8 mouse cellular contexts compared by ENCODE assay signal in the genomic region with DNA sequence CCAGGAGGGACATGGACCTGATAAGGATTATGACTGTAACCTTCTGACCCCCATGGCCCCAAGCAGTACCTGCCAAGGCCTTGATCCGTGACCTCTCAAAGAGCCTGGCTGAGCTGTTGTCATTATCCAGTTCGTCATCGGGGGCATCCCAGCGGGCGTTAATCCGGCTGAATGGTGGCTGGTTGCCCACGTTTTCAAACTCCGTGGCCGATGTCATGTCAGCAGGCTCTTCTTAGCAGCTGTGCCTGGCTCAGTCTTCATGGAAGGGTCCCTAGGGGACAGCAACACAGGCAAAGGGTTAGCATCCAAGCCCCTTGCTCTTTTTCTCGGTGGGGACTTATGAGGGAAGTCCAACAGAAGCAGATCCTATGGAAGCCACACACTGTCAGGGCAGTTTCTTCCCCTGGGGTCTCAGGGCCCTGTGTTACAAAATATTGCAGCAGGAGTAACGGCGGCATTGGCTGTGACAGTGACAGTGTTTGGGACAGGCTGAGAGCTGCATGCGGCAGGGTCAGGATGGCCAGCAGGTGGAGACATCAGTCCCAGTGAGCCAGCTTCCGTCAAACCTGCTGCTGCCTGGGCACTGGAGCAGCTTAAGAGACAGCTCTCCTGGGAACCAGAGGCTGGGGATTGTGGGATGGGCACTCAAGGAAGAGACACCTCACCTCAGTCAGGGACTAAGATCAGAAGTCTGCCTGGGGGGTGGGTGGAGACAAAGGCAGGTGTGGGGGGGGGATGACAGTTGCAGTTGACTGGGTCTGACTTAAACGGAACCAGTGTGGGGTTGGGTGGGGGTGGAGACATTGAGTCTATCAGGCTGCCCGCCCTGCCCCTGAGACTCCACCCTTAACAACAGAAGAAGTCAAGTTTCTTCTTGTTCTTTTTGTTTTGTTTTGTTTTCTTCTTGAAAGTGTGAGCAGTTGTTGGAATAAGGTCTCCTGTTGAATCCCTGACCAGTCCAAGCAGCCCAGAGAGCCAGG.
DNase-seq lines count a peak whose midpoint lies in the region; ATAC-seq and TF ChIP-seq lines count a peak whose summit lies in the region.

No protein-coding gene starts in this region.

- H3K36me3 ChIP-seq in limb, embryonic 11.5 days (ENCODE audit: control insufficient read depth, insufficient read depth, low read length) = no peaks in the 10 kb centered on the region
- H3K36me3 ChIP-seq in midbrain, embryonic 14.5 days (ENCODE audit: control insufficient read depth, insufficient read depth, low read length) = no peaks in the 10 kb centered on the region
- H3K36me3 ChIP-seq in spleen, adult 2 months (ENCODE audit: control insufficient read depth, insufficient read depth, low read length) = no peaks in the 10 kb centered on the region

- no peak for TF ChIP-seq POLR2A in cortical plate, adult 2 months (IDR thresholded peaks at IDR 0.05; ENCODE audit: extremely low read depth, insufficient read depth, low read length)
- TF ChIP-seq POLR2A in spleen, adult 2 months (IDR thresholded peaks at IDR 0.05; ENCODE audit: low read depth, low read length) = no peak

- no peak overlapping the region for H3K27ac ChIP-seq in cortical plate, adult 2 months (ENCODE audit: insufficient read depth, low read length)
- no peak overlapping the region for H3K27ac ChIP-seq in limb, embryonic 11.5 days (replicated peaks; ENCODE audit: low read depth, low read length)
- no peak overlapping the region for H3K27ac ChIP-seq in midbrain, embryonic 14.5 days (replicated peaks; ENCODE audit: low read depth, low read length)
- no peak overlapping the region for H3K27ac ChIP-seq in spleen, adult 2 months (ENCODE audit: insufficient read depth, low read length)

- peak; percentile 68 for TF ChIP-seq CTCF in cortical plate, adult 2 months (IDR thresholded peaks at IDR 0.05; ENCODE audit: extremely low read depth, insufficient read depth, low read length)
- peak; percentile 82; the same call in 1 of the 2 replicates for TF ChIP-seq CTCF in spleen, adult 2 months (IDR thresholded peaks at IDR 0.05; ENCODE audit: extremely low read depth, insufficient read depth, insufficient read length, insufficient replicate concordance)

- 66% methylated on average over 16 of the region's 16 CpGs for WGBS in limb, embryonic 11.5 days
- 24% methylated on average over 16 of the region's 16 CpGs for WGBS in midbrain, embryonic 14.5 days
- WGBS in spleen, adult 2 months = 68% methylated on average over 16 of the region's 16 CpGs

- no peaks in the 10 kb centered on the region for H3K4me1 ChIP-seq in cortical plate, adult 2 months (ENCODE audit: control insufficient read depth, insufficient read depth, low read length)
- H3K4me1 ChIP-seq in limb, embryonic 11.5 days (ENCODE audit: control insufficient read depth, insufficient read depth, low read length) = peaks cover 5% of the 10 kb centered on the region
- H3K4me1 ChIP-seq in midbrain, embryonic 14.5 days (ENCODE audit: control insufficient read depth, insufficient read depth, low read length) = peaks cover 16% of the 10 kb centered on the region; the same call in 1 of the 2 replicates
- H3K4me1 ChIP-seq in spleen, adult 2 months (ENCODE audit: control insufficient read depth, insufficient read depth, insufficient read length) = no peaks in the 10 kb centered on the region

- no peaks in the 10 kb centered on the region for H3K27me3 ChIP-seq in limb, embryonic 11.5 days (ENCODE audit: control insufficient read depth, insufficient read depth, low read length)
- no peaks in the 10 kb centered on the region for H3K27me3 ChIP-seq in midbrain, embryonic 14.5 days (ENCODE audit: control insufficient read depth, insufficient read depth, low read length)
- H3K27me3 ChIP-seq in spleen, adult 2 months (ENCODE audit: control insufficient read depth, insufficient read depth, low read length) = no peaks in the 10 kb centered on the region

- intact Hi-C loops in gastrocnemius, postnatal 36 days (cut with DNase I) = loop anchor here (1.0 kb wide), 1 partner anchor 59 kb away; no protein-coding TSS in a partner anchor

- H3K9ac ChIP-seq in limb, embryonic 11.5 days (ENCODE audit: low read length) = no peak overlapping the region
- no peak overlapping the region for H3K9ac ChIP-seq in midbrain, embryonic 14.5 days (replicated peaks; ENCODE audit: low read length)

- H3K9me3 ChIP-seq in limb, embryonic 11.5 days (ENCODE audit: control insufficient read depth, low read length) = no peaks in the 10 kb centered on the region
- no peaks in the 10 kb centered on the region for H3K9me3 ChIP-seq in midbrain, embryonic 14.5 days (ENCODE audit: control insufficient read depth, low read length)

- peak; percentile 21 to 55 for DNase-seq in urinary bladder, adult 18-20 months (ENCODE audit: low spot score in 2 of 2)
- DNase-seq in urinary bladder, postnatal 10 days (ENCODE audit: low spot score) = no peak
- DNase-seq in gastrocnemius, postnatal 36 days = peak; percentile 50 to 58
- peak; percentile 59 for DNase-seq in induced T-regulatory cell, adult 2 months (ENCODE audit: low read depth)
- DNase-seq in limb, embryonic 11.5 days (ENCODE audit: low spot score) = peak; percentile 67
- peak; percentile 83 for DNase-seq in midbrain, embryonic 14.5 days
- DNase-seq in spleen, adult 2 months (ENCODE audit: low read depth in 1 of 2, low spot score in 2 of 2) = peak; percentile 18 to 48

- H3K4me3 ChIP-seq in cortical plate, adult 2 months (ENCODE audit: insufficient read depth, low read length) = no peak overlapping the region
- H3K4me3 ChIP-seq in limb, embryonic 11.5 days (ENCODE audit: low read depth, low read length) = no peak overlapping the region
- no peak overlapping the region for H3K4me3 ChIP-seq in midbrain, embryonic 14.5 days (replicated peaks; ENCODE audit: low read depth, low read length)
- no peak overlapping the region for H3K4me3 ChIP-seq in spleen, adult 2 months (ENCODE audit: extremely low read depth, insufficient read depth, insufficient read length)

- ATAC-seq in limb, embryonic 11.5 days (ENCODE audit: insufficient number of reproducible peaks, low FRiP score, low TSS enrichment, low read depth) = no peak
- ATAC-seq in midbrain, embryonic 14.5 days (ENCODE audit: low FRiP score, low TSS enrichment) = peak; percentile 60; the same call in 1 of the 2 replicates

- H3K4me2 ChIP-seq in limb, embryonic 11.5 days (ENCODE audit: low read depth, severe bottlenecking) = no peak overlapping the region
- no peak overlapping the region for H3K4me2 ChIP-seq in midbrain, embryonic 14.5 days (ENCODE audit: low read length)
